In the genomic region with DNA sequence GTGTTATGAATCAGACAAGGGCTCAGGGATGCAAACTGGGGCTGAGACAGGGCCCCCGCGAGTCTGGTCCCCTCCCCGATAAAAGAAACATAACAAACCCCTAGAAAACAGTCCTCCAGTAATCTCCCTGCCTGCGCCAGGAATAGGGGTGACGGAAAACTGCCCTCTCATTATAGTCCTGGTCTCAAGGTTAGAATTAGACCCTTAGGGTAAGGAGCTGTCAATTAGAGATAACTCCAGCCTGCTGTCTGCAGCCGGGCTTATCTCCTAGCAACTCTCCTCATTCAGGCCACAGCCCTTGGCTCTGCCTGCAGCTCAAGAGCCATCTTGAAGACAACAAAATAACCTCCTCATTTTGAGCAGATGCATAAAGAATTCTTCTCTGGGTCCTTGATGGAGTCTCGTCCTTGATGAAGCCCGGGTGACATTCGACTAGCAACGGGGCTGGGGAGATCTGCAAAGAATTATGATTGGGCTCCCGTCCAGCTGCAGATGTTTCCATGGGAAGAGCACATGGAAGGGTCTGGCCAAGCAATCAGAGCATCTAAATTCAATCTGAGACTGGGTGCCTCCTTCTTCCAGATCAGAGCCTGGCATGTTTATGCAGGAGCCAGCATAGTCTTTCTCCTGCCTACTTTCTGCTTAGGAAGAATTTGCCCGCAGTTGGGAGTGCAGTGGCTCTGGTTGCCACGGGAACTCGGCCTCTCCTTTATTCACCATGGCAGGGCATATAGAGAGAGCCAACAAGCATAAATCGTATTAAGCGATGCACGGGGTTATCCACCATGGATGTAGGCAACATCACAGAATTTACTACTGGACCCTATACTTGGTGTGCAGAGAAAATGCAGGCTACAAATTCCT, we compare ENCODE assay signal across 8 mouse cellular contexts.
DNase-seq lines count a peak whose midpoint lies in the region; ATAC-seq and TF ChIP-seq lines count a peak whose summit lies in the region.

No protein-coding gene starts in this region.

- no peak for TF ChIP-seq POLR2A in kidney, adult 2 months (IDR thresholded peaks at IDR 0.05; ENCODE audit: low read depth, low read length)
- no peak for TF ChIP-seq POLR2A in limb, embryonic 14.5 days (IDR thresholded peaks at IDR 0.05; ENCODE audit: borderline replicate concordance, extremely low read depth, insufficient read depth, insufficient read length)

- DNase-seq in kidney, adult 2 months = no peak
- DNase-seq in embryonic facial prominence, embryonic 11.5 days (ENCODE audit: low spot score) = peak; percentile 75
- DNase-seq in hindbrain, embryonic 10.5 days (ENCODE audit: low spot score) = peak; percentile 67
- peak; percentile 58 for DNase-seq in limb, embryonic 14.5 days (ENCODE audit: low spot score)
- DNase-seq in retina, postnatal 1 day = peak; percentile 80
- no peak for DNase-seq in thymus, adult 18-20 months

- no peak overlapping the region for H3K9ac ChIP-seq in kidney, embryonic 14.5 days (ENCODE audit: low read depth, low read length)
- no peak overlapping the region; the same call in 1 of the 2 replicates for H3K9ac ChIP-seq in embryonic facial prominence, embryonic 11.5 days (replicated peaks; ENCODE audit: low read length)
- no peak overlapping the region for H3K9ac ChIP-seq in limb, embryonic 14.5 days (ENCODE audit: low read depth, low read length, severe bottlenecking)

- 18% methylated on average over 17 of the region's 17 CpGs for WGBS in kidney, embryonic 14.5 days
- WGBS in kidney, adult 2 months = 44% methylated on average over 17 of the region's 17 CpGs
- 9% methylated on average over 17 of the region's 17 CpGs for WGBS in embryonic facial prominence, embryonic 11.5 days
- WGBS in hindbrain, embryonic 10.5 days = 7% methylated on average over 17 of the region's 17 CpGs
- 16% methylated on average over 17 of the region's 17 CpGs for WGBS in limb, embryonic 14.5 days

- H3K36me3 ChIP-seq in kidney, embryonic 14.5 days (ENCODE audit: control insufficient read depth, insufficient read depth, low read length) = no peaks in the 10 kb centered on the region
- no peaks in the 10 kb centered on the region for H3K36me3 ChIP-seq in kidney, adult 2 months (ENCODE audit: control insufficient read depth, insufficient read depth, low read length)
- H3K36me3 ChIP-seq in embryonic facial prominence, embryonic 11.5 days (replicated peaks; ENCODE audit: control insufficient read depth, insufficient read depth, low read depth, low read length) = no peaks in the 10 kb centered on the region
- H3K36me3 ChIP-seq in hindbrain, embryonic 10.5 days = no peaks in the 10 kb centered on the region
- no peaks in the 10 kb centered on the region for H3K36me3 ChIP-seq in limb, embryonic 14.5 days (ENCODE audit: control insufficient read depth, insufficient read depth, low read length)

- H3K4me3 ChIP-seq in kidney, embryonic 14.5 days (ENCODE audit: low read length) = no peak overlapping the region
- H3K4me3 ChIP-seq in kidney, adult 2 months (ENCODE audit: insufficient read depth, low read depth, low read length) = no peak overlapping the region
- H3K4me3 ChIP-seq in embryonic facial prominence, embryonic 11.5 days (ENCODE audit: low read depth, low read length) = no peak overlapping the region
- H3K4me3 ChIP-seq in hindbrain, embryonic 10.5 days = peak overlapping the region; percentile 48
- no peak overlapping the region; the same call in 1 of the 2 replicates for H3K4me3 ChIP-seq in limb, embryonic 14.5 days (replicated peaks; ENCODE audit: low read length)

- TF ChIP-seq CTCF in kidney, adult 2 months (conservative IDR thresholded peaks at IDR 0.05; ENCODE audit: insufficient read depth, insufficient read length, low read depth, low read length) = no peak

- H3K4me1 ChIP-seq in kidney, embryonic 14.5 days (ENCODE audit: control insufficient read depth, insufficient read depth, low read length) = peaks cover 20% of the 10 kb centered on the region
- H3K4me1 ChIP-seq in kidney, adult 2 months (ENCODE audit: control insufficient read depth, insufficient read depth, low read length) = no peaks in the 10 kb centered on the region
- no peaks in the 10 kb centered on the region; the same call in 1 of the 2 replicates for H3K4me1 ChIP-seq in embryonic facial prominence, embryonic 11.5 days (ENCODE audit: control insufficient read depth, insufficient read depth, low read length)
- H3K4me1 ChIP-seq in hindbrain, embryonic 10.5 days (replicated peaks) = peaks cover 78% of the 10 kb centered on the region
- H3K4me1 ChIP-seq in limb, embryonic 14.5 days (ENCODE audit: control insufficient read depth, insufficient read depth, low read length) = peaks cover 14% of the 10 kb centered on the region

- H3K9me3 ChIP-seq in kidney, embryonic 14.5 days (ENCODE audit: control insufficient read depth, low read length) = no peaks in the 10 kb centered on the region
- no peaks in the 10 kb centered on the region for H3K9me3 ChIP-seq in embryonic facial prominence, embryonic 11.5 days (replicated peaks; ENCODE audit: control insufficient read depth, low read length)
- H3K9me3 ChIP-seq in hindbrain, embryonic 10.5 days = no peaks in the 10 kb centered on the region
- H3K9me3 ChIP-seq in limb, embryonic 14.5 days (ENCODE audit: control insufficient read depth, low read length) = no peaks in the 10 kb centered on the region

- ATAC-seq in kidney, embryonic 14.5 days (ENCODE audit: low FRiP score, low TSS enrichment) = peak; percentile 55; the same call in 1 of the 2 replicates
- peak; percentile 62 for ATAC-seq in embryonic facial prominence, embryonic 11.5 days (replicated peaks; ENCODE audit: insufficient number of reproducible peaks, low FRiP score, low TSS enrichment, low read depth)
- no peak for ATAC-seq in limb, embryonic 14.5 days (ENCODE audit: low FRiP score, low read depth)
- ATAC-seq in granulocyte monocyte progenitor cell, adult 5-6 weeks (replicated peaks; ENCODE audit: poor library complexity, severe bottlenecking) = no peak

- H3K27ac ChIP-seq in kidney, embryonic 14.5 days (ENCODE audit: low read depth, low read length) = no peak overlapping the region
- no peak overlapping the region for H3K27ac ChIP-seq in kidney, adult 2 months (ENCODE audit: insufficient read depth, low read depth, low read length)
- peak overlapping the region; percentile 66 for H3K27ac ChIP-seq in embryonic facial prominence, embryonic 11.5 days (replicated peaks; ENCODE audit: low read depth, low read length)
- peak overlapping the region; percentile 93 for H3K27ac ChIP-seq in hindbrain, embryonic 10.5 days
- no peak overlapping the region for H3K27ac ChIP-seq in limb, embryonic 14.5 days (replicated peaks; ENCODE audit: low read depth, low read length)

- peak overlapping the region; percentile 57 for H3K4me2 ChIP-seq in kidney, embryonic 14.5 days (replicated peaks; ENCODE audit: low read depth, low read length)
- H3K4me2 ChIP-seq in embryonic facial prominence, embryonic 11.5 days (ENCODE audit: low read depth, low read length) = peak overlapping the region; percentile 8
- H3K4me2 ChIP-seq in limb, embryonic 14.5 days (replicated peaks; ENCODE audit: low read depth, low read length, severe bottlenecking) = peak overlapping the region; percentile 62

- no peaks in the 10 kb centered on the region for H3K27me3 ChIP-seq in kidney, embryonic 14.5 days (ENCODE audit: control insufficient read depth, insufficient read depth, low read length)
- H3K27me3 ChIP-seq in kidney, adult 2 months (replicated peaks; ENCODE audit: control insufficient read depth, insufficient read depth, low read length) = no peaks in the 10 kb centered on the region
- no peaks in the 10 kb centered on the region for H3K27me3 ChIP-seq in embryonic facial prominence, embryonic 11.5 days (ENCODE audit: control insufficient read depth, insufficient read depth, low read length)
- no peaks in the 10 kb centered on the region for H3K27me3 ChIP-seq in hindbrain, embryonic 10.5 days (ENCODE audit: insufficient read depth, poor library complexity, severe bottlenecking)
- H3K27me3 ChIP-seq in limb, embryonic 14.5 days (ENCODE audit: control insufficient read depth, insufficient read depth, low read length) = no peaks in the 10 kb centered on the region

Comparison
In these comparisons a context has a peak if more than half of its experiments do, and no peak if none do; other contexts are left out.
1. ATAC-seq: peak in kidney, embryonic 14.5 days (single experiment) and embryonic facial prominence, embryonic 11.5 days (single experiment); none in limb, embryonic 14.5 days (single experiment) and granulocyte monocyte progenitor cell, adult 5-6 weeks (single experiment).
2. H3K27ac ChIP-seq: peak in embryonic facial prominence, embryonic 11.5 days (single experiment) and hindbrain, embryonic 10.5 days (single experiment); none in kidney, embryonic 14.5 days (single experiment), kidney, adult 2 months (single experiment) and limb, embryonic 14.5 days (single experiment).
3. H3K4me2 ChIP-seq: peak in every context shown above with its lines; median percentile 62 in limb, embryonic 14.5 days; 57 in kidney, embryonic 14.5 days; 8 in embryonic facial prominence, embryonic 11.5 days.
4. DNase-seq: peak in embryonic facial prominence, embryonic 11.5 days (single experiment), hindbrain, embryonic 10.5 days (single experiment), limb, embryonic 14.5 days (single experiment) and retina, postnatal 1 day (single experiment); none in kidney, adult 2 months (single experiment) and thymus, adult 18-20 months (0 of 2).